Comparison of ENCODE assay signal across 14 mouse cellular contexts in the genomic region with DNA sequence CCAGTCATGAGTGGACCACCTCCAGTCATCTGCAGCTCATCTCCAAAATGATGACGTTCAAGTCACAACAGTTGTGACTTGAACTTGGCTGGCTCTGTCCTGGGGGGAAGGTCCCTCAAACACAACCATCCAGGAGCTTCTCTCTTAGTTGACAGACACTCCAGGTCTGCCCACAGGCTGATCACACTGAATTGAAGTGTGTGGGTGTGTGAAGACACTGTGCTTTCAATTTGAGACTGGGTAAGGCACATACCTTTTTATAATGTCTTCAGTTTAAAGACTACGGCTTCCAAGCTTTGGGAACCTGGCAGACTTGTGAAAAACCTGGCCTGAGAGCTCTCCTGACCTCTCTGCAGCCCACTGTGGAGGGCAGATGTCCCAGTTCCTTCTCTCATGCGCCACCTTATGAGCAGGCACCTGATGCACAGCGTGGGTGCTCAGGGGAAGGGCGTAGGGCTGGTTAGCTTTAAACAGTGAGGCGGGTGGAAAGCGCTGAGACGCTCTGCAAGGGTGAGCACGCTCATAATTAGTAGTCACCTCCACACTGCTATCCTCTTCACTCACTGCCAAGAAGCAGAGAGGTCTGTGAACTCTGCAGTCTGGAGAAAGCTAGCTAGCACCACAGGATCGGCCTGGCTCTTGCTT.
"Had no signal": no experiment of that assay in that cellular context is flagged by ENCODE, and none has a peak within 500 bp of the region (broad histone marks: within the 10 kb centered on the region; RNA-seq: fewer than 3 reads in every experiment).

No protein-coding gene starts in this region.

- H3K27ac ChIP-seq: kidney, embryonic 15.5 days; limb, embryonic 15.5 days; liver, embryonic 12.5 days; lung, embryonic 15.5 days; macrophage; midbrain, embryonic 12.5 days; stomach, postnatal 0 days had no signal

- H3K4me2 ChIP-seq: kidney, embryonic 15.5 days; limb, embryonic 15.5 days; liver, embryonic 12.5 days; lung, embryonic 15.5 days; midbrain, embryonic 12.5 days had no signal

- H3K9me3 ChIP-seq: kidney, embryonic 15.5 days; limb, embryonic 15.5 days; liver, embryonic 12.5 days; lung, embryonic 15.5 days; midbrain, embryonic 12.5 days had no signal

- H3K27me3 ChIP-seq: kidney, embryonic 15.5 days; limb, embryonic 15.5 days; liver, embryonic 12.5 days; lung, embryonic 15.5 days; megakaryocyte, embryonic 14.5 days; midbrain, embryonic 12.5 days had no signal

- ATAC-seq: liver, embryonic 12.5 days; midbrain, embryonic 16.5 days had no signal

- H3K4me1 ChIP-seq: kidney, embryonic 15.5 days; limb, embryonic 15.5 days; liver, embryonic 12.5 days; lung, embryonic 15.5 days had no signal

- H3K4me3 ChIP-seq: kidney, embryonic 15.5 days; limb, embryonic 15.5 days; liver, embryonic 12.5 days; lung, embryonic 15.5 days; megakaryocyte, embryonic 14.5 days; midbrain, embryonic 12.5 days had no signal

- H3K9ac ChIP-seq: kidney, embryonic 15.5 days; limb, embryonic 15.5 days; liver, embryonic 12.5 days; lung, embryonic 15.5 days; midbrain, embryonic 12.5 days had no signal

- DNase-seq: kidney, adult 11 months; kidney, postnatal 25 days; lung, postnatal 14 days; right cerebral cortex, postnatal 25 days; thymus, postnatal 4 days had no signal
